8 mouse cellular contexts compared by ENCODE assay signal in the genomic region with DNA sequence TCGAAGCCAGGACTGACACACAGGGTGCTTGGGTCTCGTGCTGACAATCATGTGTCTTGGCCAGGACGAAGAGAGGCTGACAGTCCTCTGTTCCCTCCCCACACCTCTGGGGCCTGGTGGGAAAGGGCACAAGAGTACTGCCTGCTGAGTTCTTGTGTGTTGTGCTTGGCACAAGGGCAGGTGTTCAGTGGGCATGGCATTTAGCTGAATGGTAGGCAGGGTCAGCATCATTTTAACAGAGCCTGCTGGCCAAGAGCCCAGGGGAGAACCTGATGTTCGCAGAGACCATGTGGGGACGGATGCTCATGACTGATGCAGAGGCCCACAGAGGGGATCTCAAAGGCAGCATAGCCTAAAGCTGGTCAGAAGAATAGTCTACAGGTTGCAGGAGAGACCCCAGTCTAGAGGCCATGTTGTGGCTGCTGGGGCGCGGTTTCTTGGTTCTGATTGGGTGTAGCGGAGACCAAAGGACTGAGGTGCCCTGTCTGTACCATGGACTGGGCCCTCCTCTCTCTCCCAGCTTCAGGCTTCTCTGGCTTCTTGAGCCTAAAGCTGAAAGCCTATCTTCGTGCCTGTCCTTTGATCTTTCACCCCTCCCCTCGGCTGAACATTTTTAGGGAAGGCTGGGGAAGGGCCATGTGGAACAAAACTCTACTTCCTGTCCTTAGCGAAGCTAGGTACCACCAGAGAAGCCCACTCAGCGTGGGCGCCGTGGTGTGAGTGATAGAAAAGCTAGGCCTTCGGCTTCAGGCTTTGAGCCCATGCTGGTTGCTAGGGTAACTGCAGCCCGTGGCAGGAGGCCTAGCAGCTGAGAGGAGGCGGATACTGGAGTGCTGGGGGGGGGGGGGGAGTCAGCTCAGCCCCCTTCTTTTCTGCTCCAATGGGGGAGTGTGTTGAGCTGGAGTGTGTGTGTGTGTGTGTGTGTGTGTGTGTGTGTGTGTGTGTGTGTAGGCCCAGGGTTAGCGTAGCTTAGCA.
DNase-seq lines count a peak whose midpoint lies in the region; ATAC-seq lines count a peak whose summit lies in the region.

No protein-coding gene starts in this region.

- peaks cover 27% of the 10 kb centered on the region for H3K4me1 ChIP-seq in kidney, embryonic 14.5 days (ENCODE audit: control insufficient read depth, insufficient read depth, low read length)
- peaks cover 29% of the 10 kb centered on the region for H3K4me1 ChIP-seq in limb, embryonic 12.5 days (replicated peaks)

- H3K36me3 ChIP-seq in kidney, embryonic 14.5 days (ENCODE audit: control insufficient read depth, insufficient read depth, low read length): no peaks in the 10 kb centered on the region
- no peaks in the 10 kb centered on the region for H3K36me3 ChIP-seq in limb, embryonic 12.5 days

- ATAC-seq in cerebellum, adult (ENCODE audit: insufficient number of reproducible peaks, low FRiP score, low TSS enrichment): no peak
- ATAC-seq in kidney, embryonic 14.5 days (ENCODE audit: low FRiP score, low TSS enrichment): peak; percentile 67
- peak; percentile 67 for ATAC-seq in limb, embryonic 12.5 days (ENCODE audit: insufficient number of reproducible peaks, insufficient read depth, low FRiP score, low TSS enrichment, low read depth)

- H3K4me2 ChIP-seq in kidney, embryonic 14.5 days (replicated peaks; ENCODE audit: low read depth, low read length): no peak overlapping the region
- no peak overlapping the region for H3K4me2 ChIP-seq in limb, embryonic 12.5 days

- H3K9me3 ChIP-seq in kidney, embryonic 14.5 days (ENCODE audit: control insufficient read depth, low read length): 0 out of 2 replicates have a peak, but pooled peaks cover 5% of the 10 kb centered on the region
- no peaks in the 10 kb centered on the region for H3K9me3 ChIP-seq in limb, embryonic 12.5 days

- H3K9ac ChIP-seq in kidney, embryonic 14.5 days (ENCODE audit: low read depth, low read length): no peak overlapping the region
- no peak overlapping the region for H3K9ac ChIP-seq in limb, embryonic 12.5 days (replicated peaks)

- no peak overlapping the region for H3K4me3 ChIP-seq in kidney, embryonic 14.5 days (ENCODE audit: low read length)
- no peak overlapping the region for H3K4me3 ChIP-seq in limb, embryonic 12.5 days (replicated peaks)

- H3K27ac ChIP-seq in kidney, embryonic 14.5 days (ENCODE audit: low read depth, low read length): peak overlapping the region; percentile 51; the same call in 1 of the 2 replicates
- H3K27ac ChIP-seq in limb, embryonic 12.5 days: peak overlapping the region; percentile 85

- 49% methylated on average over 18 of the region's 18 CpGs for WGBS in kidney, embryonic 14.5 days
- 48% methylated on average over 18 of the region's 18 CpGs for WGBS in limb, embryonic 12.5 days

- DNase-seq in cerebellum, adult 8-10 months: peak; percentile 41
- peak; percentile 9 for DNase-seq in thymus, postnatal 25 days
- no peak for DNase-seq in thymus, postnatal 36 days
- DNase-seq in right cerebral cortex, postnatal 36 days (ENCODE audit: low spot score in 2 of 2): peak; percentile 89 to 90
- no peak for DNase-seq in urinary bladder, postnatal 10 days (ENCODE audit: low spot score)

- H3K27me3 ChIP-seq in kidney, embryonic 14.5 days (ENCODE audit: control insufficient read depth, insufficient read depth, low read length): no peaks in the 10 kb centered on the region
- H3K27me3 ChIP-seq in limb, embryonic 12.5 days: no peaks in the 10 kb centered on the region

Comparison
In these comparisons a context has a peak if more than half of its experiments do, and no peak if none do; other contexts are left out.
1. DNase-seq: peak in cerebellum, adult 8-10 months (single experiment), thymus, postnatal 25 days (single experiment) and right cerebral cortex, postnatal 36 days (2 of 2); none in thymus, postnatal 36 days (0 of 2) and urinary bladder, postnatal 10 days (single experiment).